Mouse (Mus musculus): Measurements from ENCODE around the gene Tmem131. TPM values are rescaled to one million over a fixed set of nuclear protein-coding genes. Genes with fewer than 3 reads are reported as not detected.

Gene Tmem131
- polyA plus RNA-seq, 1 experiment from 2014 or later = 13.0 TPM

- Histone ChIP-seq H3K4me1 (peaks cover 13% of the 10 kb centered on the region), H3K9me3 (no peaks in the 10 kb centered on the region), H3K27ac (no peak overlapping the region), H3K36me3 (replicated peaks) (peaks cover 25% of the 10 kb centered on the region), H3K27me3 (ENCODE audit: poor library complexity, severe bottlenecking) (no peaks in the 10 kb centered on the region), H3K4me3 (no peak overlapping the region)
- no peak for DNase-seq (ENCODE audit: extremely low spot score, low spot score)
- WGBS = 90% methylated on average over 10 of the region's 10 CpGs
Observed at GRCm38 (mm10) chr1:36854198-36854765, 89.2 kb downstream of the Tmem131 start.

GRCm38 (mm10) chr1:36852085-36852484, 91.4 kb downstream of the Tmem131 start:
- H3K4me3 ChIP-seq = no peak overlapping the region
- H3K27me3 ChIP-seq (ENCODE audit: poor library complexity, severe bottlenecking) = no peaks in the 10 kb centered on the region
- WGBS = 83% methylated on average over 6 of the region's 6 CpGs
- H3K27ac ChIP-seq = no peak overlapping the region
- no peaks in the 10 kb centered on the region for H3K9me3 ChIP-seq
- peaks cover 37% of the 10 kb centered on the region for H3K36me3 ChIP-seq (replicated peaks)
- DNase-seq (ENCODE audit: extremely low spot score, low spot score) = no peak
- H3K4me1 ChIP-seq = peaks cover 13% of the 10 kb centered on the region

- no peak overlapping the region for H3K27ac ChIP-seq
- H3K9me3 ChIP-seq = no peaks in the 10 kb centered on the region
- no peaks in the 10 kb centered on the region for H3K27me3 ChIP-seq (ENCODE audit: poor library complexity, severe bottlenecking)
- no peak overlapping the region for H3K4me3 ChIP-seq
- peaks cover 6% of the 10 kb centered on the region for H3K4me1 ChIP-seq
- no peak for DNase-seq (ENCODE audit: extremely low spot score, low spot score)
- WGBS = 89% methylated on average over 4 of the region's 4 CpGs
- peaks cover 37% of the 10 kb centered on the region for H3K36me3 ChIP-seq (replicated peaks)
Observed at GRCm38 (mm10) chr1:36851392-36851791, 92.1 kb downstream of the Tmem131 start.

GRCm38 (mm10) chr1:36848036-36848435, 95.4 kb downstream of the Tmem131 start:
- Histone ChIP-seq H3K4me3 (no peak overlapping the region), H3K4me1 (peaks cover 12% of the 10 kb centered on the region), H3K27me3 (ENCODE audit: poor library complexity, severe bottlenecking) (no peaks in the 10 kb centered on the region), H3K36me3 (replicated peaks) (peaks cover 27% of the 10 kb centered on the region), H3K9me3 (no peaks in the 10 kb centered on the region), H3K27ac (no peak overlapping the region)
- no peak for DNase-seq (ENCODE audit: extremely low spot score, low spot score)
- 93% methylated on average over 1 of the region's 1 CpGs for WGBS

- Histone ChIP-seq H3K9me3 (no peaks in the 10 kb centered on the region), H3K36me3 (replicated peaks) (peaks cover 21% of the 10 kb centered on the region), H3K4me1 (peaks cover 14% of the 10 kb centered on the region), H3K27ac (no peak overlapping the region), H3K4me3 (no peak overlapping the region), H3K27me3 (ENCODE audit: poor library complexity, severe bottlenecking) (no peaks in the 10 kb centered on the region)
- no peak for DNase-seq (ENCODE audit: extremely low spot score, low spot score)
- WGBS = 91% methylated on average over 8 of the region's 8 CpGs
Observed at GRCm38 (mm10) chr1:36847276-36847675, 96.2 kb downstream of the Tmem131 start.

- no peak overlapping the region for H3K4me3 ChIP-seq
- H3K27me3 ChIP-seq (ENCODE audit: poor library complexity, severe bottlenecking) = no peaks in the 10 kb centered on the region
- H3K27ac ChIP-seq = no peak overlapping the region
- no peaks in the 10 kb centered on the region for H3K9me3 ChIP-seq
- DNase-seq (ENCODE audit: extremely low spot score, low spot score) = no peak
- WGBS = 28% methylated on average over 5 of the region's 5 CpGs
- peaks cover 18% of the 10 kb centered on the region for H3K4me1 ChIP-seq
- H3K36me3 ChIP-seq (replicated peaks) = peaks cover 31% of the 10 kb centered on the region
Observed at GRCm38 (mm10) chr1:36845031-36845430, 98.4 kb downstream of the Tmem131 start.

GRCm38 (mm10) chr1:36841806-36842205, 101.7 kb downstream of the Tmem131 start:
- no peak for DNase-seq (ENCODE audit: extremely low spot score, low spot score)
- peaks cover 18% of the 10 kb centered on the region for H3K4me1 ChIP-seq
- no peaks in the 10 kb centered on the region for H3K9me3 ChIP-seq
- 53% methylated on average over 1 of the region's 1 CpGs for WGBS
- H3K27me3 ChIP-seq (ENCODE audit: poor library complexity, severe bottlenecking) = no peaks in the 10 kb centered on the region
- H3K36me3 ChIP-seq (replicated peaks) = peaks cover 41% of the 10 kb centered on the region
- H3K27ac ChIP-seq = no peak overlapping the region
- H3K4me3 ChIP-seq = no peak overlapping the region

- Histone ChIP-seq H3K9me3 (no peaks in the 10 kb centered on the region), H3K27me3 (ENCODE audit: poor library complexity, severe bottlenecking) (no peaks in the 10 kb centered on the region), H3K36me3 (replicated peaks) (peaks cover 45% of the 10 kb centered on the region), H3K27ac (no peak overlapping the region), H3K4me3 (no peak overlapping the region), H3K4me1 (peaks cover 25% of the 10 kb centered on the region)
- 94% methylated on average over 2 of the region's 2 CpGs for WGBS
- no peak for DNase-seq (ENCODE audit: extremely low spot score, low spot score)
Observed at GRCm38 (mm10) chr1:36840959-36841358, 102.5 kb downstream of the Tmem131 start.

- 90% methylated on average over 3 of the region's 3 CpGs for WGBS
- Histone ChIP-seq H3K9me3 (no peaks in the 10 kb centered on the region), H3K4me3 (no peak overlapping the region), H3K27ac (no peak overlapping the region), H3K4me1 (peaks cover 19% of the 10 kb centered on the region), H3K27me3 (ENCODE audit: poor library complexity, severe bottlenecking) (no peaks in the 10 kb centered on the region), H3K36me3 (replicated peaks) (peaks cover 56% of the 10 kb centered on the region)
- DNase-seq (ENCODE audit: extremely low spot score, low spot score) = no peak
Observed at GRCm38 (mm10) chr1:36839858-36840257, 103.6 kb downstream of the Tmem131 start.

GRCm38 (mm10) chr1:36836274-36836954, 107.1 kb downstream of the Tmem131 start:
- no peak for DNase-seq (ENCODE audit: extremely low spot score, low spot score)
- peaks cover 8% of the 10 kb centered on the region; the same call in 1 of the 2 replicates for H3K4me1 ChIP-seq
- WGBS = 73% methylated on average over 12 of the region's 12 CpGs
- H3K4me3 ChIP-seq = no peak overlapping the region
- no peak overlapping the region for H3K27ac ChIP-seq
- H3K9me3 ChIP-seq = no peaks in the 10 kb centered on the region
- H3K36me3 ChIP-seq (replicated peaks) = peaks cover 81% of the 10 kb centered on the region
- no peaks in the 10 kb centered on the region for H3K27me3 ChIP-seq (ENCODE audit: poor library complexity, severe bottlenecking)

GRCm38 (mm10) chr1:36835593-36835992, 107.9 kb downstream of the Tmem131 start:
- 93% methylated on average over 3 of the region's 3 CpGs for WGBS
- H3K36me3 ChIP-seq (replicated peaks) = peaks cover 82% of the 10 kb centered on the region

GRCm38 (mm10) chr1:36834090-36834489, 109.4 kb downstream of the Tmem131 start:
- H3K4me1 ChIP-seq = peaks cover 8% of the 10 kb centered on the region; the same call in 1 of the 2 replicates
- no peak overlapping the region for H3K27ac ChIP-seq
- DNase-seq (ENCODE audit: extremely low spot score, low spot score) = no peak
- no peaks in the 10 kb centered on the region for H3K9me3 ChIP-seq
- H3K36me3 ChIP-seq (replicated peaks) = peaks cover 76% of the 10 kb centered on the region
- H3K4me3 ChIP-seq = no peak overlapping the region
- 92% methylated on average over 7 of the region's 7 CpGs for WGBS
- H3K27me3 ChIP-seq (ENCODE audit: poor library complexity, severe bottlenecking) = no peaks in the 10 kb centered on the region

More at GRCm38 (mm10) chr1:36835593-36835992, 107.9 kb downstream of the Tmem131 start:
- no peak for DNase-seq (ENCODE audit: extremely low spot score, low spot score)
- Histone ChIP-seq H3K4me1 (peaks cover 8% of the 10 kb centered on the region; the same call in 1 of the 2 replicates), H3K4me3 (no peak overlapping the region), H3K9me3 (no peaks in the 10 kb centered on the region), H3K27me3 (ENCODE audit: poor library complexity, severe bottlenecking) (no peaks in the 10 kb centered on the region), H3K27ac (no peak overlapping the region)
